Mouse (Mus musculus): ENCODE measurements around the gene Psma5. TPM values are rescaled to one million over a fixed set of nuclear protein-coding genes. Genes with fewer than 3 reads are reported as not detected.

The Psma5 gene
- polyA plus RNA-seq (2012; rRNA removed; ENCODE audit: low replicate concordance): 24.1 and 63.3 TPM in 2 replicates

DNA sequence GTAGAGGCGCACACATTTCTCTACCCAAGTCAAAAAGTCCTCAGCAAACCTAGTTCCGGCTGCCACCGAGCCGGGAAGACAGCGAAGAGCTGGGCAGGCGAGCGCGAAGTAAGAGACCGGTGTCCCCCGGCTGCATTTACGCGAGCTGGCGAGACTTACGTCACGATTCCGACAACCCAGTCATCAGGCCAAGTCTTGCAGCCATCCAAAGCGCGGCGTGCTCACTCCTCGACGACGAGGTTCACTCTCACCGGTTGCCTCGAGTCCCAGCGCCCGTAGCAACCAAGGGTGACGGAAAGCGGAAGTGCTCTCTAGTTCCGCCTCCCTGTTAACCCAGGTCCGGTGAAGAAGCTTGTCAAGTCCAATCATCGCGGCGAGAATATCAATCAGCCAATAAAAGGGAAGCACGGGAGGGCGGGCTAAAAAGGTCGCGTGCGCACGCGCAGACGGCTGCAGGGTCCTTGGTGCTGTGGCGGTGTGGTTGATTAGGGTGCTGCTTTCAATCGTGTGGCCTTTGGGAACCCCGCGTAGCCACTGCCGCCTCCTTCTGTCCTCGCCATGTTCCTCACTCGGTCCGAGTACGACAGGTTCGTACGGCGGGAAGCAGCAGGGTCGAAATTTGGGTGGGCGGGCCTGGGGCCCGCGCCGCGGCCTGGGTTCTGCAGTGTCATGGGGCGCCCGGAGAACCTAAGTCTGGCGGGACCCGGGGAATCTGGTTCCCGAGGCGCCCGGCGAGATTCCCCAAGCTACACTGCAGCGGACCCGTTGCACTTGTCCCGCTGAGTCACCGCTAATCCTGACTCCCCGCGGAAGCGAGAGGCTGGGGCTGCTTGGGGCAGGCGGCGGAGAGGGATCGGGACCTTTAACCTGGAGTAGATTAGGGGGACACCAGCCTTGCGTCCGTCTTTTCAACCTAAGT, at the start of gene Psma5:
Gene Psma5, plus strand, starts transcription at position 208 of the 919 bp plus-strand sequence.

GRCm38 (mm10) chr3:108210771-108211139, 46.0 kb upstream of the Psma5 start, which contains the start of gene Atxn7l2:
Gene Atxn7l2 (minus strand): TSS chr3:108210934.

GRCm38 (mm10) chr3:108226558-108227350, 30.0 kb upstream of the Psma5 start, which contains the start of gene Sypl2:
Gene Sypl2 (minus strand): TSS chr3:108226648.

GRCm38 (mm10) chr3:108283781-108284601, 27.3 kb downstream of the Psma5 start, which contains the start of gene Sort1:
Gene Sort1 (plus strand): TSS chr3:108284082.

Other genes starting within 250 kb of the Psma5 start
- gene Gstm1, start 239.0 kb upstream of the Psma5 start, polyA plus RNA-seq (2012; rRNA removed; ENCODE audit: low replicate concordance): 833 and 1,200 TPM in 2 replicates
- 18.5 and 36.0 TPM in 2 replicates for gene Gstm4, start 212.0 kb upstream of the Psma5 start, polyA plus RNA-seq (2012; rRNA removed; ENCODE audit: low replicate concordance)
- 116 and 159 TPM in 2 replicates for gene Ampd2, start 170.3 kb upstream of the Psma5 start, polyA plus RNA-seq (2012; rRNA removed; ENCODE audit: low replicate concordance)
- gene Gnat2, start 164.1 kb upstream of the Psma5 start, polyA plus RNA-seq (2012; rRNA removed; ENCODE audit: low replicate concordance): 0.10 and 0.18 TPM in 2 replicates
- gene Gnai3, start 110.8 kb upstream of the Psma5 start, polyA plus RNA-seq (2012; rRNA removed; ENCODE audit: low replicate concordance): 12.4 and 25.6 TPM in 2 replicates
- gene Gpr61, start 102.0 kb upstream of the Psma5 start, polyA plus RNA-seq (2012; rRNA removed; ENCODE audit: low replicate concordance): not detected in 2 replicates
- 27.8 and 29.8 TPM in 2 replicates for gene Amigo1, start 70.6 kb upstream of the Psma5 start, polyA plus RNA-seq (2012; rRNA removed; ENCODE audit: low replicate concordance)
- gene Cyb561d1, start 55.7 kb upstream of the Psma5 start, polyA plus RNA-seq (2012; rRNA removed; ENCODE audit: low replicate concordance): 10.7 and 11.1 TPM in 2 replicates
- 8.3 and 10.7 TPM in 2 replicates for gene Atxn7l2, start 46.0 kb upstream of the Psma5 start, polyA plus RNA-seq (2012; rRNA removed; ENCODE audit: low replicate concordance)
- 67.2 TPM in 1 of 2 replicates, not detected in the other for gene Sypl2, start 30.3 kb upstream of the Psma5 start, polyA plus RNA-seq (2012; rRNA removed; ENCODE audit: low replicate concordance)
- gene Sort1, start 27.2 kb downstream of the Psma5 start, polyA plus RNA-seq (2012; rRNA removed; ENCODE audit: low replicate concordance): 76.0 and 116 TPM in 2 replicates
- gene Mybphl, start 108.0 kb downstream of the Psma5 start, polyA plus RNA-seq (2012; rRNA removed; ENCODE audit: low replicate concordance): not detected in 2 replicates
- 4.8 and 6.7 TPM in 2 replicates for gene Psrc1, start 126.9 kb downstream of the Psma5 start, polyA plus RNA-seq (2012; rRNA removed; ENCODE audit: low replicate concordance)
- gene Celsr2, start 158.6 kb downstream of the Psma5 start, polyA plus RNA-seq (2012; rRNA removed; ENCODE audit: low replicate concordance): 32.1 and 57.6 TPM in 2 replicates
- gene Sars, start 188.3 kb downstream of the Psma5 start, polyA plus RNA-seq (2012; rRNA removed; ENCODE audit: low replicate concordance): 36.3 and 38.8 TPM in 2 replicates

All from mammary gland, adult 2 months (tissue).